Mouse (Mus musculus): ENCODE measurements around the gene Tnfrsf8. TPM values are rescaled to one million over a fixed set of nuclear protein-coding genes. Genes with fewer than 3 reads are reported as not detected.

Tnfrsf8 gene
- total and polyA plus RNA-seq, 3 experiments: 12.7 to 31.0 (median 24.7) TPM

Other genes starting within 250 kb of the Tnfrsf8 start
- gene Vps13d, start 120.2 kb downstream of the Tnfrsf8 start, total RNA-seq (2012; rRNA removed): 9.7 and 10.8 TPM in 2 replicates
- 8.2 and 9.8 TPM in 2 replicates for gene Vps13d, start 120.2 kb downstream of the Tnfrsf8 start, total RNA-seq (2014; rRNA removed)
- gene Vps13d, start 120.2 kb downstream of the Tnfrsf8 start, polyA plus RNA-seq (2012; ENCODE audit: insufficient read length, low read depth): 9.4 and 9.6 TPM in 2 replicates
- gene Tnfrsf1b, start 68.3 kb downstream of the Tnfrsf8 start, total RNA-seq (2012; rRNA removed): 14.9 and 16.7 TPM in 2 replicates
- gene Tnfrsf1b, start 68.3 kb downstream of the Tnfrsf8 start, total RNA-seq (2014; rRNA removed): 10.7 and 11.4 TPM in 2 replicates
- 18.8 and 21.6 TPM in 2 replicates for gene Tnfrsf1b, start 68.3 kb downstream of the Tnfrsf8 start, polyA plus RNA-seq (2012; ENCODE audit: insufficient read length, low read depth)
- 0.04 and 0.29 TPM in 2 replicates for gene Zfp990, start 195.6 kb upstream of the Tnfrsf8 start, total RNA-seq (2012; rRNA removed)
- gene Zfp990, start 195.6 kb upstream of the Tnfrsf8 start, total RNA-seq (2014; rRNA removed): 0.13 and 0.20 TPM in 2 replicates
- 0.12 and 0.13 TPM in 2 replicates for gene Zfp990, start 195.6 kb upstream of the Tnfrsf8 start, polyA plus RNA-seq (2012; ENCODE audit: insufficient read length, low read depth)